Mouse (Mus musculus): ENCODE measurements around the gene Ctrc. TPM values are rescaled to one million over a fixed set of nuclear protein-coding genes. Genes with fewer than 3 reads are reported as not detected.

Ctrc gene
- total and polyA plus RNA-seq, 3 experiments: not detected

DNA sequence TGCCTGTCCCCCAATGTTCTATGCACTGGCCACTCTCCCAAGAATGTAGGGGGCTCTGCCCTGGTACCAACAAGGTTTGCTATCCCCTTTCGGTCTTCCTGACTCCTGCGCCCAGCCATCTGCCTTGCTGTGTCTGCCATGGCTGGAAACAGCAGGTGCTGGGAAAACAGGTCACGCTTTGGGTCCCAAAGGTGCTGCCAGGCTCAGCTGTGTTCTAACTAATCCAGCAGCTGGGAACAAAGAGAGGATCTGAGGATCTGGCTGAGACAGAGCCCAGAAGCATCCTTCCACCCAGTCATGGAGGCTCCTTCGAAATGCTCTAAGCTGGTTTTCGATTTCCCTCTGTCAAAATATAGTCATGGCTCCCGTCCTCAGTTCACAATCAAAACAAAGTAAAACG lies 29.9 kb downstream of the Ctrc start:
- Histone ChIP-seq H3K4me3 (replicated peaks in 1 of 3; ENCODE audit: low read depth in 2 of 3, low read length in 2 of 3, poor library complexity in 1 of 3) (no peak overlapping the region), H3K27me3 (replicated peaks) (no peaks in the 10 kb centered on the region), H3K36me3 (replicated peaks in 1 of 2; ENCODE audit: control insufficient read depth in 1 of 2, insufficient read depth in 1 of 2, low read length in 1 of 2) (peaks cover 14 to 36% of the 10 kb centered on the region in 2 experiments), H3K79me2 (replicated peaks; ENCODE audit: control insufficient read depth, extremely low read depth, insufficient read depth, poor library complexity, severe bottlenecking) (no peaks in the 10 kb centered on the region), H3K9me3 (replicated peaks; ENCODE audit: low read length) (no peaks in the 10 kb centered on the region), H3K9ac (ENCODE audit: insufficient read depth, low read depth) (no peak overlapping the region), H3K4me1 (ENCODE audit: control insufficient read depth in 1 of 2, insufficient read depth in 2 of 2) (no peaks in the 10 kb centered on the region), H3K4me2 (ENCODE audit: insufficient read depth, low read depth, poor library complexity, severe bottlenecking) (no peak overlapping the region), H3K27ac (ENCODE audit: insufficient read depth, low read depth) (no peak overlapping the region)
- dilution Hi-C loops (cut with MboI; ENCODE audit: extremely low pct_ligation_motif_present, extremely low pct_unique_long_range_greater_than_20kb, low sequenced_read_pairs): no loop called here
- DNase-seq (ENCODE audit: extremely low read depth): no peak
- in situ Hi-C loops (cut with MboI; ENCODE audit: low pct_ligation_motif_present, low pct_unique_long_range_greater_than_20kb, low sequenced_read_pairs): no loop called here
- TF ChIP-seq MAZ (IDR thresholded peaks at IDR 0.05; ENCODE audit: low read depth, low read length): no peak
- no peak for TF ChIP-seq CTCF (conservative IDR thresholded peaks at IDR 0.05 in 1 of 2, IDR thresholded peaks at IDR 0.05 in 1 of 2; ENCODE audit: low read depth in 2 of 2, low read length in 2 of 2)
- TF ChIP-seq PAX5 (IDR thresholded peaks at IDR 0.05; ENCODE audit: low read length): no peak

DNA sequence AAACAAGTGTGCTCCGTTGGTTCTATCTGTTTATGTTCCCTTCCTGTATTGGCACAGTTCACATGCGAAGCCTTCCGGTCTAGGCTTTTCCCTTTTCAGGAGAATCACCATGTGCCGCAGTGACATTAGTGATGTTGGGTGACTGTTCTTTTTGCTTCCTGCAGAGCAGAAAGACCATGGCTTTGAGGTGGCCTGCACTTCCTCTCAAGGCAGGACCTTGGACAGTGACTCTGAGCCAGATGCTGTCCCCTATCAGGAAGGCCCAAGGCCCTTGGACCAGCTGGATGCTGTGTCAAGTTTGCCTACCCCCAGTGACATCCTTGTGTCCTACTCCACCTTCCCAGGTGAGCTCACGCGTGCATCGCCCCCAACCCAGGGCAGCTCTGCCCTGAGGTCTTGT lies 34.8 kb downstream of the Ctrc start:
- dilution Hi-C loops (cut with MboI; ENCODE audit: extremely low pct_ligation_motif_present, extremely low pct_unique_long_range_greater_than_20kb, low sequenced_read_pairs): no loop called here
- Histone ChIP-seq H3K4me3 (replicated peaks in 1 of 3; ENCODE audit: low read depth in 2 of 3, low read length in 2 of 3, poor library complexity in 1 of 3) (no peak overlapping the region), H3K9me3 (replicated peaks; ENCODE audit: low read length) (no peaks in the 10 kb centered on the region), H3K4me2 (ENCODE audit: insufficient read depth, low read depth, poor library complexity, severe bottlenecking) (no peak overlapping the region), H3K36me3 (replicated peaks in 1 of 2; ENCODE audit: control insufficient read depth in 1 of 2, insufficient read depth in 1 of 2, low read length in 1 of 2) (peaks cover 50 to 80% of the 10 kb centered on the region in 2 experiments), H3K27ac (ENCODE audit: insufficient read depth, low read depth) (no peak overlapping the region), H3K79me2 (replicated peaks; ENCODE audit: control insufficient read depth, extremely low read depth, insufficient read depth, poor library complexity, severe bottlenecking) (no peaks in the 10 kb centered on the region), H3K9ac (ENCODE audit: insufficient read depth, low read depth) (no peak overlapping the region), H3K27me3 (replicated peaks) (no peaks in the 10 kb centered on the region), H3K4me1 (ENCODE audit: control insufficient read depth in 1 of 2, insufficient read depth in 2 of 2) (no peaks in the 10 kb centered on the region)
- no peak for DNase-seq (ENCODE audit: extremely low read depth)
- TF ChIP-seq CHD2 (IDR thresholded peaks at IDR 0.05; ENCODE audit: low read length) (no peak), CTCF (conservative IDR thresholded peaks at IDR 0.05 in 1 of 2, IDR thresholded peaks at IDR 0.05 in 1 of 2; ENCODE audit: low read depth in 2 of 2, low read length in 2 of 2) (no peak), NRF1 (IDR thresholded peaks at IDR 0.05; ENCODE audit: low read depth, low read length) (no peak), ETS1 (conservative IDR thresholded peaks at IDR 0.05; ENCODE audit: low read depth, low read length) (no peak), ZC3H11A (IDR thresholded peaks at IDR 0.05; ENCODE audit: low read depth, low read length) (no peak), ZNF384 (IDR thresholded peaks at IDR 0.05; ENCODE audit: low read depth, low read length) (no peak), BHLHE40 (IDR thresholded peaks at IDR 0.05; ENCODE audit: low read depth, low read length) (no peak), NELFE (IDR thresholded peaks at IDR 0.05; ENCODE audit: low read depth, low read length) (no peak), JUND (conservative IDR thresholded peaks at IDR 0.05; ENCODE audit: low read depth, low read length) (no peak), MAFK (IDR thresholded peaks at IDR 0.05; ENCODE audit: insufficient replicate concordance, low read length) (no peak), MEF2A (IDR thresholded peaks at IDR 0.05; ENCODE audit: borderline replicate concordance, low read depth, low read length) (no peak), EP300 (IDR thresholded peaks at IDR 0.05; ENCODE audit: low read length) (no peak), RAD21 (IDR thresholded peaks at IDR 0.05; ENCODE audit: low read depth, low read length) (no peak), CHD1 (IDR thresholded peaks at IDR 0.05; ENCODE audit: low read depth, low read length) (no peak), PAX5 (IDR thresholded peaks at IDR 0.05; ENCODE audit: low read length) (no peak), MYC (IDR thresholded peaks at IDR 0.05; ENCODE audit: low read depth, low read length) (no peak), ZMIZ1 (IDR thresholded peaks at IDR 0.05; ENCODE audit: low read depth, low read length) (no peak), E2F4 (IDR thresholded peaks at IDR 0.05; ENCODE audit: insufficient replicate concordance, low read depth, low read length) (no peak)
- in situ Hi-C loops (cut with MboI; ENCODE audit: low pct_ligation_motif_present, low pct_unique_long_range_greater_than_20kb, low sequenced_read_pairs): no loop called here
